Mouse (Mus musculus) testis, adult 2 months (tissue): ENCODE results near the gene Arid1b. TPM values are rescaled to one million over a fixed set of nuclear protein-coding genes. Genes with fewer than 3 reads are reported as not detected.

Source experiments
- H3K27ac ChIP-seq: fragments of 200-500 bp; 2 replicates; pipeline ENCODE4 v1.5.1; 2012; ENCODE audit warnings: low read depth, low read length; ENCODE audit not compliant: control insufficient read depth, insufficient read depth
- H3K27me3 ChIP-seq: fragments of 200-500 bp; 2 replicates; pipeline ENCODE4 v1.6.1; 2012; ENCODE audit warnings: mild to moderate bottlenecking, low read length, moderate library complexity; ENCODE audit not compliant: control insufficient read depth, insufficient read depth
- H3K36me3 ChIP-seq: fragments of 200-500 bp; 2 replicates; pipeline ENCODE4 v1.6.1; 2012; ENCODE audit warnings: mild to moderate bottlenecking, low read length; ENCODE audit not compliant: control insufficient read depth, insufficient read depth
- H3K4me1 ChIP-seq: fragments of 200-500 bp; 2 replicates; pipeline ENCODE4 v1.6.1; 2012; ENCODE audit warnings: low read length; ENCODE audit not compliant: control insufficient read depth, insufficient read depth
- H3K4me3 ChIP-seq: fragments of 200-500 bp; 2 replicates; pipeline ENCODE4 v1.5.1; 2012; ENCODE audit warnings: low read depth, mild to moderate bottlenecking, low read length, moderate library complexity, mixed read lengths; ENCODE audit not compliant: control insufficient read depth
- CTCF ChIP-seq: fragments of 200-500 bp; IDR thresholded peaks from 2 replicates; pipeline ENCODE4 v1.5.1; 2012; ENCODE audit warnings: low read depth, mild to moderate bottlenecking, inconsistent platforms, low read length, moderate library complexity; ENCODE audit not compliant: control insufficient read depth, insufficient read depth, insufficient replicate concordance
- POLR2A ChIP-seq: fragments of 200-500 bp; IDR thresholded peaks from 2 replicates; pipeline ENCODE4 v1.6.1; 2012; ENCODE audit warnings: low read depth, mild to moderate bottlenecking, inconsistent platforms, low read length, moderate library complexity; ENCODE audit not compliant: control insufficient read depth
- polyA plus RNA-seq: library from polyadenylated mRNA; depleted of rRNA; stranded (reverse); fragments of >200 nt; gene quantifications from 2 replicates; pipeline ENCODE4 v1.2.3, GENCODE M21; 2012

Arid1b gene
- polyA plus RNA-seq, 1 experiment, result 5.2 TPM

- H3K4me1 ChIP-seq, result peaks cover 5% of the 10 kb centered on the region
- TF ChIP-seq POLR2A (no peak), CTCF (no peak)
- H3K36me3 ChIP-seq, result no peaks in the 10 kb centered on the region
- no peak overlapping the region for H3K27ac ChIP-seq
- no peaks in the 10 kb centered on the region for H3K27me3 ChIP-seq
- H3K4me3 ChIP-seq, result no peak overlapping the region
These were observed 63.2 kb downstream of the Arid1b start for GRCm38 (mm10) chr17:5057286-5057685.

- peaks cover 7% of the 10 kb centered on the region for H3K4me1 ChIP-seq
- no peak overlapping the region for H3K27ac ChIP-seq
- TF ChIP-seq POLR2A (no peak), CTCF (no peak)
- no peaks in the 10 kb centered on the region for H3K27me3 ChIP-seq
- H3K4me3 ChIP-seq, result no peak overlapping the region
- H3K36me3 ChIP-seq, result no peaks in the 10 kb centered on the region
These were observed 64.0 kb downstream of the Arid1b start for GRCm38 (mm10) chr17:5057944-5058720.

GRCm38 (mm10) chr17:5059092-5059601 is 65.0 kb downstream of the Arid1b start:
- Histone ChIP-seq H3K27me3 (no peaks in the 10 kb centered on the region), H3K4me1 (peaks cover 7% of the 10 kb centered on the region), H3K4me3 (no peak overlapping the region), H3K36me3 (no peaks in the 10 kb centered on the region), H3K27ac (no peak overlapping the region)
- no peak for TF ChIP-seq CTCF
- no peak for TF ChIP-seq POLR2A

GRCm38 (mm10) chr17:5060515-5061084 is 66.5 kb downstream of the Arid1b start:
- Histone ChIP-seq H3K27ac (no peak overlapping the region), H3K27me3 (no peaks in the 10 kb centered on the region), H3K36me3 (no peaks in the 10 kb centered on the region), H3K4me1 (peaks cover 7% of the 10 kb centered on the region), H3K4me3 (no peak overlapping the region)
- TF ChIP-seq CTCF (no peak), POLR2A (no peak)

- Histone ChIP-seq H3K4me1 (peaks cover 7% of the 10 kb centered on the region), H3K27me3 (no peaks in the 10 kb centered on the region)
- no peak for TF ChIP-seq CTCF
These were observed 67.1 kb downstream of the Arid1b start for GRCm38 (mm10) chr17:5061183-5061582.

GRCm38 (mm10) chr17:5061593-5061992 is 67.5 kb downstream of the Arid1b start:
- H3K27ac ChIP-seq, result no peak overlapping the region
- H3K36me3 ChIP-seq, result no peaks in the 10 kb centered on the region
- H3K27me3 ChIP-seq, result no peaks in the 10 kb centered on the region
- no peak overlapping the region for H3K4me3 ChIP-seq
- peaks cover 7% of the 10 kb centered on the region for H3K4me1 ChIP-seq
- TF ChIP-seq POLR2A (no peak), CTCF (no peak)

More at GRCm38 (mm10) chr17:5061183-5061582, 67.1 kb downstream of the Arid1b start:
- Histone ChIP-seq H3K27ac (no peak overlapping the region), H3K36me3 (no peaks in the 10 kb centered on the region), H3K4me3 (no peak overlapping the region)

GRCm38 (mm10) chr17:5063471-5064176 is 69.5 kb downstream of the Arid1b start:
- Histone ChIP-seq H3K4me3 (no peak overlapping the region), H3K27ac (no peak overlapping the region), H3K36me3 (no peaks in the 10 kb centered on the region), H3K27me3 (no peaks in the 10 kb centered on the region), H3K4me1 (peaks cover 2% of the 10 kb centered on the region; the same call in 1 of the 2 replicates)
- TF ChIP-seq POLR2A, result no peak
- no peak for TF ChIP-seq CTCF
